Mouse (Mus musculus): ENCODE measurements around the gene Tmem239.

GRCm38 (mm10) chr2:130408194-130408593 is 1.9 kb downstream of the Tmem239 start:
- peak; percentile 6; the same call in 1 of the 2 replicates for TF ChIP-seq CTCF (conservative IDR thresholded peaks at IDR 0.05; ENCODE audit: low read length)
- TF ChIP-seq POU5F1 (IDR thresholded peaks at IDR 0.05; ENCODE audit: borderline replicate concordance, low read length), result no peak
